Mouse (Mus musculus) cerebellum, adult (tissue): ENCODE results near the gene Ache.

Source experiments
- ATAC-seq: cut with Nextera tagmentation; 2 replicates; pipeline ENCODE4 v1.9.2; 2017; ENCODE audit warnings: mild to moderate bottlenecking, moderate library complexity, mixed read lengths; ENCODE audit not compliant: insufficient number of reproducible peaks, low FRiP score, low TSS enrichment

Ache gene

DNA sequence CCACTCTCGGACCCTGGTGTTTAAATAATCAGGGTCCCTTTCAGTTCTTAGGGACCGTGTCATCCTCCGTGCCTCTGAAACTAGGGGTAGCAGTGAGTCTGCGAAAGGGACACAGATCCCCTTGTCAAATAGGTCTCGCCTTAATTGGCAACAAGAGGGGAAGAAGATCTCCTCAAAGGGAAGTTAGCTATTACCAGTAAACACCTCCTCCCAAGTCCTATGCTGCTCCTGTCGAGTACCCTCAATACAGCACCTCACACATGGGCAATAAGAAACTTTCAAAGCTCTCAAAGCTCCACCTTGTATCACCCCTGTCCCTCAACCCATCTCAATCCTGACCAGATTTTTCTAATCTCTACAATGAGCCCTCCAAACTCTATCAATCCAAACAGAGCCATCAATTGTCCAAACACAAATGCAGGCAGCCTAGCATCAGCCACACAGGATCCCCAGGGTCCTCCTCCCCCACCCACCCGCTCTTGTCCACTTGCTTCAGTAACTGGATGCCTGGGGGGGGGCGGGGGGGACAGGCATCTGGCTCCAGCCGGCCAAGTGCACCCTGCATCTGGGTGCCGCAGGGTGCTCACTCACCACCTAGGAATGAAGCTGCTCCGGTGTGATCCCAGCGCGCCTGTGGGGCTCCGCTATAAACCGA, 45.7 kb downstream of the Ache start:
- no peak for ATAC-seq

GRCm38 (mm10) chr5:137333512-137334174, 46.3 kb downstream of the Ache start, which contains the start of gene Slc12a9:
Gene Slc12a9 (minus strand): TSS chr5:137333597.
- peak; percentile 57; the same call in 1 of the 2 replicates for ATAC-seq

DNA sequence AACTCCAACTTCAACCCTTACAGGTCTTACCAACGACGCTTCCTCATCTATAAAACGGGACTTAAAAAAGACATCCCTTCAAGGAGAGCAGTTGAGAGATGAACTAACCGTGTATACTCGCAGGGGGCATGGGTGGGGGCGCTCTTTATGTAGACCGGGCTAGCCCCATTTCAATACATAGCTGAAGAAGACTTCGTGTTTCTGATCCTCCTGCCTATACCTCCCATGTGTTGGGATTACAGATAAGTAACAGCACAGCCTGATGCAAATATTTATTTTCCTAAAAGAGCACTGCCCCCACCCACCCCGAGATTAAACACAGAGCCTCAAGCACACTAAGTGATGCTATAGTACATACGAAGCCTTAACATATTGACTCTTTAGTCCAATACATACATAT, 47.0 kb downstream of the Ache start:
- ATAC-seq, result no peak

DNA sequence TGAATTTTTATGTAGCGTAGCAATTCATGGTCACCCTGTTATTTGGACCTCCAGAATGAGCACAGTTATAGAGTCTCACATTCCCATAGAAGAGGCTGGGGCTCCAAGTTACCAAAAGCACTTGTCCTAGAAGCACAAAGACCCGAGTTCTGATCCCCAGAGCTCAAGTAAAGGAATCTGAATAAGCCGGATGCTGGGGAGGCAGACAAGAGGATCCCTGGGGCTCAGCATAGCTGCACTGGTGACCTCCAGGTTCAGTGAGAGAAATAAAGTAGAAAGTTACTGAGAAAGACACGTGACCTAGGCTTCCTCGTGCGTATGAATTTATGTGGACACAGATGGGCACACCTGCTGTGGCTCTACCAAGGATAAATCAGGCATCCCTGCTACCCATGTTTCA, 47.7 kb downstream of the Ache start:
- ATAC-seq, result no peak

- no peak for ATAC-seq
Observed at GRCm38 (mm10) chr5:137337190-137337589, 49.9 kb downstream of the Ache start.

GRCm38 (mm10) chr5:137338256-137338655, 50.9 kb downstream of the Ache start:
- ATAC-seq, result peak; percentile 81

DNA sequence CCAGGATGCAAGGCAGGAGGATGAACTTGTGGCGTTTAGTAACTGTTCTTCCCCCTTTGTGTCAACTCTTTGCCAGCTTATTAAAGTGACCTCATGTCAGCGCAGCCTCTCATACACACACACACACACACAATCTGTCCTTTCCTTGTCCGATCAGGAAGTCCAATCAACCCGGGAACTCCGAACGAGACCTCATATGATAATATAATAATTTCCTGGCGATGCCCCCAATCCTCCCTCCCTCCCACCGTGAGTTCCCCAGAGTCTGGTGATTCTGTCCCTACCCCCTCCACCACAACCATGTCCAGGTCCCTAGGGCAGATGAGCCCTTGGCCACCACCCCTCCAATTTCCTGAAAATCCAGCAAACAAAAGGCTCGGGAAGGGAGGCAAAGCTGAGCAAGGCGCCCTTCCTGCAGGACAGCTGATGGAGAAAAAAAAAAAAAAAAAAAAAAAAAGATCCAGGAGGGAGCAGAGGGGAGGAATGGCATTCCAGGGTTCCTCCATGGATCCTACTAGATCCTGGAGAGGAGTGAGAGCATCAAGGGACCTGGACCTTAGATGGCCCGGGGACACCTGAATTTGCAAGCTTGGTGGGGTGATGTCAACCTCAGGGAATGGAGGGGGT, 51.5 kb downstream of the Ache start:
- ATAC-seq, result no peak

DNA sequence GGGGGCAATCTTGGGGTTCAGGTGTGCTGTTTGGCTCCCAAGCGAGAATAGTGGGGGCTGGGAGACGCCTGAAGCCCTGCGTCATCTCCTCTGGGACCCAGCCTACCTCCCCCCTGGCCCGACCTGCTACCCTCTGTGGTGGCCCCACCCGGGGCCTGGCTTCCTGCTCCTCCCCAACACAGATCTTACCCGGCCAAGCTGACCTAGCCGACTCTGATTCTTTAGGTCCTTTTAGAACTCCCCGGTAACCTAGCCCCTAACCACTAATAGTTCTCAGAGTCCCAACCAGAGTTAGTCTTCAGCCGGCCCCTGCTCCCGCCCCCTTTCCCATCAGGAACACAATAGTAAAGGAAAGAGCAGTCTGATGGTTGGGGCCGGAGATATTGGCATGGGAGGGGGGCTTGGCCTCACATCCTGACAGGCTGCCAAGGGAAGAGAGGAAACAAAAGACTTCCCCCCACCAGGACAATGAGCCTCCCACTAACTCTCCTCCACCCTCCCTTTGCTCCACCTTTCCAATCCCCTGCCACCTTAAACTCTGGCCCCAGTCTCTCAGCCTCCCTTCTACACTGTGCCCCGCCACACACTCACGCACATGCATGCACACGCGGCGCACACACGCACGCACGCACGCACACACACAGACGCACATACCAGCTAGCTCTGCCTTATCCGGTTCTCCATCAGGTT, 52.1 kb downstream of the Ache start:
- ATAC-seq, result 0 out of 2 replicates have a peak, but pooled peaks have one; percentile 6

- no peak for ATAC-seq
Observed at GRCm38 (mm10) chr5:137340222-137340621, 52.9 kb downstream of the Ache start.

GRCm38 (mm10) chr5:137342407-137343012, 55.2 kb downstream of the Ache start:
- ATAC-seq, result no peak

DNA sequence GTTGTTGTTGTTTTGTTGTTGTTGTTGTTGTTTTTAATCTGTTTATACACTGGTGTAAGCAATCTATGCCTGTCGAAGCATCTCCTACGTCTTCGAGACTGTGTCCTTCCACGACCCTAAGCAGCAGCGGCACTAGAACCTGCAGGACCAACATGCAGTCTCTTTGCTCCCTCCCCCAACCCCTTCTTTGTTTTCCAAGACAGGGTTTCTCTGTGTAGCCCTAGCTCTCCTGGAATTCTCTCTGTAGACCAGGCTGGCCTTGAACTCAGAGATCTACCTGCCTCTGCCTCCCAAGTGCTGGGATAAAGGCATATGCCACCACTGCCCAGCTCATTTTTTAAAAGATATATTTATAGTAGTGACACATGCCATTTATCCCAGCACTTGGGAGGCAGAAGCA, 56.1 kb downstream of the Ache start:
- ATAC-seq, result no peak

- ATAC-seq, result no peak
Observed at GRCm38 (mm10) chr5:137343869-137344268, 56.5 kb downstream of the Ache start.
